Mouse (Mus musculus): ENCODE measurements around the gene Cep89.

The Cep89 gene

DNA sequence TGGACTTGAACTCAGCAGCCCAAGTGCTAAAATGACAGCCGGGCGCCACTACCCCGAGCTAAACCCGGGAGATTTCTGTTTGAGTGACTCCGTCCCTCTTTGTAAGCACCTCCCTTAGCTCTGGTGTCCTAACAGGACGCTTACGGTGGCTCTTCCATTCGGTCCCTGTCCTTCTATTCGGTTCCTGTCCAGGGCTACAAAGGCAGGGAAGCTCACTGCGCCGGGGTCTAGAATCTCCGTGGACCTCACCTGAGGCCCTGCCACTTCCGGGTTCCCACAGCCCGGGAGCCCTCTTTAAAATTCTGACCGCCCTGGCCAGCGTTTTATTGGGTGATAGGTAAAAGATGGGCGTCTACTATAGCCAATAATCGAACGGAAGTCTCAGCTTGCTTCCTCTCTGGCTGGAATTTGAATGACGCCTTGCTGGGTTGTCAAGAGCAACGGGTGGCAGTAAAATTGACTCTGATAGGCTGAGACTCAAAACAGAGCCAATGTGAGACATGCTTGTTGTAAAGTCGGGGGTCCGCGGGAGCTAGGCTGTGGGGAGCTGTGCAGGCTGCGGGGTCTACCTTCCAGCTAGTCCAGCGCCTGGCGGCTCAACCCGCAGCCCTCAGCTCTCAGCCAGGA lies at the start of gene Cep89, which contains the start of gene Faap24:
Gene Cep89, plus strand, starts transcription at position 494 of the 627 bp plus-strand sequence.
Gene Faap24, minus strand, starts transcription at position 295 of the 627 bp plus-strand sequence.
- DNase-seq = peak; percentile 85

DNA sequence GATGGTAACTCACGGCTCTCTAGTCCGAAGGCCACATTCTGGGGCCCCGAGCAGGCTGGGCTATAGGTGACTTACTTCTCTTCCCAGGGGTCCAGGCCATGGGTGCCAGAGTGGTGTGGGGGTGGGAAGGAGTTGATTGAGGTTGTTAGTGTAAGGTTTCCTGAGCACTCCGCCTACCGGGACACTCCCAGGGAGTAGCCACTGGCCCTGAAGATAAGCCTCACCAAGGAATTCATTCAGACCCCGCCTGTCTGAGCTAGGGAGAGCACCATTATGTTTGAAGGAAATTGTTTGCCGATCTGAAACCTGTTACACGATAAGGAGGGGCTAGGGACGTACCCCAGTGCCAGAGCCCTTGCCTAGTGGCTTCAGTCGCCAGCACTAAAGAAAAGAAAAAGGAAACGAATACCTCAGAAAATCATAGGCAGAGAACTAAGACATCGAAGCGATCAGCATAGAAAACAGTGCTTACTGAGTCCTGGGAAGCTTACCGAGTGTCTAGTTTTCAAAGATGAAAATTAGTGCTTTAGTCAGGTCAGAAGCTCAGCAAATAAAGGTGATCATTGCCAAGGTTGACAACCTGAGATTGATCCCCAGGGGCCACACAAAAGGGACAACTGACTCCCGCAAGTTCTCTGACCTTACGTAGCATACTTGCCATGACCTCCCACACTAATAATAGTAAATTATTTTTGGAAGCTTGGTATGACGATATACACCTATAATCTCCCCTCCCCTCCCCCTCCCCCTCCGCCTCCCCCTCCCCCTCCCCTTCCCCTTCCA lies 48.7 kb upstream of the Cep89 start:
- DNase-seq = no peak

DNA sequence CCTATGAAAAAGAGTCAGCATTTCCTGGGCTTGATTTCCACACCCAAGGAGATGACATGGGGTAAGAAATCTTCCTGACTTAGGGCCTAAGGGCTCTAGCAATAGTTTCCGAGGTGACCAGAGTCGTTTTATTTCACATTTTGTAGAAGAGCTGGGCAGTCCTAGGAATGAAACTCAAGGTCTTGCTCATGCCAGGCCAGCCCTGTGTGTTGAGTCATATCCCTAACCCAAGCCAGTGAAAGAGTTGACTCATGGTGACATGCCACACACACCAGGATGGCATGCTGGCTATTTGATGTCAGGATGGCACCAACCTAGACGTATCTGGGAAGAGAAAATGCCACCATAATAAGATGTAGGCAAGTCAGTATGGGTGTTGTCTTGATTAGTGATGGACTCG lies 47.8 kb upstream of the Cep89 start:
- no peak for DNase-seq

DNA sequence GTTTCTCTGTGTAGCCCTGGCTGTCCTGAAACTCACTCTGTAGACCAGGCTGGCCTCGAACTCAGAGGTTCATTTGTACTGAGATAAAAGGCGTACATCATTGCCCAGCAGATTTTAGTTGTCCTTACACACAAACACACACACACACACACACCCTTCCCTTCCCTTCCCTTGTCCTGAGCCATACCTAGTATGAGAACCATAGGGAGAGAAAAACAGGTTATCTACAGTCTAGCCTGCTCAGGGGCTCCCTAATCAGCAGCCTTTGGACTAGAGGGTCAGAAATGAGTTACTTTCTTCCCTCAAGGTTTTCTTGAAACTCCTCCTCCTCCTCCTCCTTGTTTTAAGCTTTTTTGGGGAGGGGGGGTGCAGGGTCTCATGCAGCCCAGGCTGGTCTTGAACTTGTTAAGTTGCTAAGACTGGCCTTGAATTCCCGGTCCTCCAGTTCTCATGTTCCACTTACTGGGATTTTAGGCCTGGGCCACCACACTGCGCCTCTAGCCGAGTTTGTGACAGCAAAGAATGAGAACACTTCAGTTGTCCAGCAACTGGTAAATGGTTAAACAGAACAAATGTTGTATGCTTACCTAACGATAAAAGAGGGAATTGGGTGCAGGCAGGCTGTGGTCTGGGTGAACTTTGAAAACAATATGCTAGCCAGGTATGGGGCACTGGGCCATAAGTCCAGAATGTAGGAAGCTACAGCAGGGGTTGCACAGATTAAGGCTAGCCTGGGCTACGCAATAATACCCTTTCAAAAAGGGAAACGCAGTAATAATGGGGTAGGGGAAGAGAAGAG lies 46.8 kb upstream of the Cep89 start:
- DNase-seq = no peak

DNA sequence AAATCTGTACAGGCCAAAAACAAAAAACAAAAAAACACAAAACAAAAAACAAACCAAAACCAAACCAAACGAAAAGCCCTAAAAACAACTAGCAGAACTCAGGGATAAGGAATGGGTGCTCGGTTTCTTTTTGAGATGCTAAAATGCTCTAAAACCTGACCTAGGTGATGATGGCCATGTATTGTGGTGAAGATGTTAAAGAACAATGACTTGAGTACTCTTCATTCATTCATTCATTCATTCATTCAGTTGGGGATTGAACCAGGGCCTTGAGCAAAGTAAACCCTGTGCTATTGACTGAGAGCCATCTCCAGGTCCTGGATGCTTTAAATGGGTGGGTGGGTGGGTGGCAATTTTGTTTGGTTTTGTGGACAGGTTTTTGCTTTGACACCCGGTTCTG lies 45.7 kb upstream of the Cep89 start:
- no peak for DNase-seq

DNA sequence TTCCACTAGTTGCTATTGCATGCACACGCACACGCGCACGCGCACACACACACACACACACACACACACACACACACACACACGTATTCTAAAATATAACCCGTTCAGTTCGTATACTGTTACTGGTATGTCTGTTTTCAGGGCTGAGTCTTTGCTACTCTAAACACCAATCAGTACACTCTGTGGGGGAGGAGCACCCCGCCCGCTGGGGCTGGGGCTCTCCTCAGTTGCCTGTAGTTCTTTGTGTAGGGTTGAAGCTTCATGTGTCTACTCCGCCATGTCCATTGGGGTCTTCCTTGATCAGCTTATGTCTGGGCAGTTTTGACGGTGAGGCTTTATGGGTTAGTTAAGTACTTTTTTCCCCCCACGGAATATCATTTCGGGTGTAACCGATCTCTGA lies 43.5 kb upstream of the Cep89 start:
- DNase-seq = no peak

DNA sequence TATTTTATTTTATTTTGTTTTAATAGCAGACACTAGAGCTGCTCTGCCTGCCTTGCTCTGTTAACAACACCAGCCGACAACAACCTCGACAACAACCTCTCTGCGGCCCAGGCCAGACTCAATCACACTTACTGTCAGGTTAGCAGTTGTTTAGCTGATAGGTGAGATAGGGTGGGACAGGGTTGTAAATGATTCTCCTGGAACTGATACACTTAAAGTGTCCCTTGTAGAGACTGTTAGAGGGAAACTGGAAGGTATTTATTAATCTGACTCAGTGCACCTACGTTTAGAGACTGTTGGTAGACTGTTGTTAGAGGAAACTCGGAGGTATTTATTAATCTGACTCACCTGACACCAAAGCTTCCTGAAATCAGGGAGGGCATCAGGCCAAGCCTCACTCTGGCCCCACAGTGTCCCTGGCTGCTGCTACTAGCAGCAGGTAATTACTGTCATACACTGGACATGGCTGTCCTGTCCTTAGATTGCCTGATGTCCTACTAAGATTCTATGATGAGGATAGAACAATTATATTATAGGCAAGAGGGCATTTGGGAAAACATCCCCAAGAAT lies 41.4 kb upstream of the Cep89 start:
- DNase-seq = no peak

DNA sequence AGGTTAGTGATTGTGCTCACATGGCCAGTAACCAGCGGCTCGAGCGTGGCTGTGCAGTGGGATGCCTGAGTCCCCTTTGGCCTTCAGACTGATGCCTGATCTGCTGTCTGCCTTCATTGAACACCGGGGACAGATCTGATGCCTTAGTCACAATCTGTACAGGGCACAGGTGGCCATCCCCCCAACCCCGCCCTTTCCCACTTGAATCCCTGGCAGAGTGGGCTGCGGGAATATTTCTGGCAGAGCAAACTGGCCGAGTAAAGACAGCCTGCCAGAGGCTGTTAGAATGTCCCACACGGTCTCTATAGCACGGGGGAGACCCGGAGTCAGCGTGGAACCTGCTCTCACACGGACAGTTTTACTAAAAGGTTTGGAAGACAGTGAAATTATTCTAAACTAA lies 39.2 kb upstream of the Cep89 start:
- DNase-seq = no peak

DNA sequence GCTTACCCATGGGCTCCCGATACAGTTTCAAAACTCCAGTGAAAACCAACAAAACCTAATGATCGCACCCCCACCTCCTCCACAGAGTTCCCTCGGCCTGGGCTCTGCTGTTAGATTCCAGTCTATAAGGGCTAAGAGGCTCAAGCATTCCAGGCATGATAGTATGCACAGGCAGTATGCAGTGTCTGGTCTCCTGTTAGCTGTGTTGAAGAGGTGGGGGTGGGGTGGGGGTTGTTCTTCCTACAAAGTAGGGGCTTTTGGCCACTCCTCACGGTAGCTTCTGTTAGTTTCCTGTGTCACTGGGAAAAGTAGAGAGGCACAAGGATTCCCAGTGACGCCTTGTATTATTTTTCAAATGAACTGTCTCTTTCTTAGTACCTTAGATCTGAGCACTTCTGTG lies 34.6 kb upstream of the Cep89 start:
- no peak for DNase-seq

DNA sequence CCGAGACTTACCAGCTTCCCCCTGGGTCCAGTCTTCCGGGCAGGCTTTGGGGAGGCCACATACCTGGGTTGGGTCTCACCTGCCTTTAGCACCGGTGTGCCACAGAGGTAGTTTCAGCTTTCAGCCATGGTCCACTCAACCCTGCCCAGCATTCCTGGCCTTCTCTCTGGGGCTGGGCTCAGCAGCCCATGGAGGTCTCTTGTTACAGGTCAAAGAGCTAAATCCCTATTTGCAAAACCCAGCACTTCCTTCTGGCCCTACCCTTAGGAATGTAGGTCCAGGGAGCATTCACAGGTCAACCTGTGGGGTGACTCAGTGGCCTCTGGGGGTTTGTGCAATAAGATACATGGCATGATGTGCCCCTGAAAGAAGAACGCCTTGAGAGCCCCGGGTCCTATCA lies 34.0 kb upstream of the Cep89 start:
- DNase-seq = no peak

DNA sequence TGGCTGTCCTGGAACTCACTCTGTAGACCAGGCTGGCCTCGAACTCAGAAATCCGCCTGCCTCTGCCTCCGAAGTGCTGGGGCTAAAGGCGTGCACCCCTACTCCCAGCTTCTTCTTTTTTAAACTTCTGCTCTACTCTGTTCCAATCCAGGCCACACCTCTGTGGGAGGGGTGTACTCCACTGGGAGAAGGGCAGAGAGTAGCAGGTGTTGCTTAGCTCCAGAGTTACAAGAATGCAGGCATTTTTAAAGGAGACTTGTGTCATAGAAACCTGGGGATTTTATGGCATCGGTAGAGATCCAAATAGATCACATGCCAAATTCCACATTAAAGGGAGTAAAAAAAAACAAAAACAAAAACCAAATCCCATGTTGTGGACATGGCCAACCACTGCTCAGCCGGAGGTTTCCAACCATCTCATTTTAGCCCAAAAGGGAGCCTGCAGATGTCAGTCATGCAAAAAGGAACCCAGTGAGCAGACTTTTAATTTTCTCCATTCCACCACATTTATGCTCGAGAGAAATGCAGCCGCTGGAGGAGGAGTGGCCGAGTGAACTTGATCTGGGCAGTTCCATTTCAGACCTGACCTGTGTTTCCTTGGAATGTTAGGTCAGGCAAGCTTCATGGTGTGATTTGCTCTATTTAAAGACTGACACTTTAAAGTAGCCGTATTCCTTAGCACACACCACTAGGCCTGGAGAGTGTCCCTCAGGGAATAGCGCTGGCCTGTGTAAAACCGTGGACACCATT lies 31.5 kb upstream of the Cep89 start:
- DNase-seq = no peak

DNA sequence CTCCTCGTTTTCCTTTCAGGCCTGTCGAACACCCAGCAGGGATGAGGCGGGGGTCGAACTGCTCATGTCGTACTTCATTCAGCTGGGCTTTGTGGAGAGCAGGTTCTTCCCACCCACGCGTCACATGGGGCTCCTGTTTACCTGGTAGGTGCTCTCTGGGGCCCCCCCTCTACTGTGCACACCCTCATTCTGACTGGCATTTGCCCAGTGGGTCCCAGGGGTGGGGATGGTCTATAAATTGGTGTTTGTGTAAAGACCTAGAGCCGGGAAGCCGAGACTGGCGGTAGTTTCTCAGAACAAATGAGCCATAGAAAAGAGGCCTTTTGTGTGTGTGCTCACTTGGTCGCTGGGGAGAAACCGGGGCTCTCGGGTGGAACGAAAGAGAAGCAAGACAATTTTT lies 25.7 kb upstream of the Cep89 start:
- no peak for DNase-seq

DNA sequence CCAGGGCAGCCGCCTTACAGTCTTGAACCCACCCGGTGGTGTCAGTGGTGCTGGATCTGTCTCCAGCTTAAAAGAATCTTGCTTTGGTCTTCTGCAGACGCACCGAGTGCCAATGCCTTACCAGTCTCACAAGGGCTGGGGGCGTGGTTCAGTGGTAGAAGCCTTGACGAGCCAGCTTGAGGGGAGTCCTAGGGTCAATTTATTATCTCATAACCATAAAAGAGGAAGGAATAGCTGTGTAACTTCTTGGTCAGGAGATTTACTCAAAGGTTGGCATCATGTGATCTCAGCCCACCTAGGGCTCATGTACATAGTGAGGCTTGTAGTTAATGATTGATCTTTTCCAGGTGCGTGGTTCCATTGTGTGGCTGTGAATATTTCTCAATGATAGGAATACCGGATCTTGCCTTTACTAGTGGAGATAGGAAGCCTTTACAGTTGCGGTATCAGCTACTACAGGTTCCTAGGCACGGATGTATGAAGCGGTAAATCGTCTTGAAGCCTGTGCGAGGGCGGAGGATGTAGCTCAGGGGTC lies 24.3 kb upstream of the Cep89 start:
- DNase-seq = no peak

DNA sequence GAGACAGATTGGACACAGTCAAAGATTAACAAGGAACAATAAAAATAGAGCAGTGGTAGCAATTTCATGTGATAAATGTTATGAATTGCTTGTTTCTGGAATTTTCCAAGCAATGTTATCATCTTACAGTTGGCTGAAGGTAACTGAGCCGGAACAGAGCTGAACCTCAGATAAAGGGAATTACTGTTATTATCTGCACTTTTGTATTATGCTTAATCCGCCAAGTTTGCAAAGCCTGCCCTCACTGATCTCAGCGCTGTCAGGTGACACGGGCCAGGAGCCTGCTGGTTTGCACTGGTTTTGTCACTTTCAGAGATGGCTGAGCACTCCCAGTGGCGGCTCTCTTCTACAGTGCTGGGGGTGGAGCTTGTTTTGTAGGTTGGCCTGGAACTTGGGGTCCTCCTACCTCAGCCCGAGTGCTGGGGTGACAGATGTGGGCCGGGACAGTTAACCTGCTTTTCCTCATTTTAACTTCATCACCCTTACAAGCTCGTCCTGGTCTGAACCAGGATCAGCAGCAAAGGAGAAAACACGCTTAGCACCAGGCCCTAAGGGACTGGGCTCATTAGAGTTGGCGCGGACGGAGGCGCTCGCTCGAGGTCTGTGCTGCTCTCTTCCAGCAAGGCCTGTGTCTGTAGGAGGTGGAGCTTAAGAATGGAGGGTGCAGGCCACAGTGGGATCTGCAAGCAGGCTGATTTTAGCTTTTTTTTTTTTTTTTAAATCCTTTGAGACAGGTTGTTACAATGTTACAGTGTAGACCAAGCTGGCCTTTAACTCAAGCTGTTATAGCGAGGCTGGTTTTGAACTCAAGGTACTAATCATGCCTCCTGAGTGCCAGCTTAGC lies 23.5 kb upstream of the Cep89 start:
- no peak for DNase-seq

DNA sequence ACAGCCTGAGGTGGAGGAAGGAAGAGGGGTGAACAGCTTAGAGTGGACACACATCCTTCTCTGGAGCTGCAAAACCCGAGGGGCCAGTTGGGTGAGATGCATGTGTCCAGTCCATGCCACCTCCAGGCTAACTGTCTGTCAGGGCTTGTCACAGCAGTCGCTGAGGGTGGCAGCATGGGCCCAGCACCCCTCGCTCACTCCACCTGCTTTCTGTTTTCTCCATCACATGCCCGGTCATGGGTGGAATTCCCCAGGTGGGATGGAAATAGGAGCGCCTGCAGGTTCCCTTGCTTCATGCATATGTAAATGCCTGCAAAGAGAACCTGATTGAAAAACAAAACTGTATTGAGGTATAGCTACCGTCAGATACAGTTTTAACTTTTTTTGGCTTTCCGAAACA lies 22.6 kb upstream of the Cep89 start:
- no peak for DNase-seq

DNA sequence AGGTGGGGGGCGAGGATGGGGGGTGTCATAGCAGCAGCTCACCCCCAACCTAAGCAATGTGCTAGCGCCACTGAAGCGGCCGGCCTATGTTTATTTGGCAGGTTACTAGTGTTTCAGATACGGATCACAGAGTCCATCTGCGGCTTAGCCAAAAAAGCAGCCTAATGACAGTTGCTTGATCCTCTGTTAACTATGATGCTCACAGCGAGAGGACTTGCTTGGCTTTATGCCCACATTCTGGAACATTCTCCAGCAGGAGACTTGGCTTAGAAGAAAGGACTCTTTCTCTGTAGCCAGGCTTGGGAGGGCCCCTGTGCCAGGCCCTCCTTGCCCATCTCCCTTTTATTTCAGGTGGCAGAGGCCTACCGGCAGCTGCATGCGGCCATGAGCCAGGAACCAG lies 20.2 kb upstream of the Cep89 start:
- DNase-seq = no peak

DNA sequence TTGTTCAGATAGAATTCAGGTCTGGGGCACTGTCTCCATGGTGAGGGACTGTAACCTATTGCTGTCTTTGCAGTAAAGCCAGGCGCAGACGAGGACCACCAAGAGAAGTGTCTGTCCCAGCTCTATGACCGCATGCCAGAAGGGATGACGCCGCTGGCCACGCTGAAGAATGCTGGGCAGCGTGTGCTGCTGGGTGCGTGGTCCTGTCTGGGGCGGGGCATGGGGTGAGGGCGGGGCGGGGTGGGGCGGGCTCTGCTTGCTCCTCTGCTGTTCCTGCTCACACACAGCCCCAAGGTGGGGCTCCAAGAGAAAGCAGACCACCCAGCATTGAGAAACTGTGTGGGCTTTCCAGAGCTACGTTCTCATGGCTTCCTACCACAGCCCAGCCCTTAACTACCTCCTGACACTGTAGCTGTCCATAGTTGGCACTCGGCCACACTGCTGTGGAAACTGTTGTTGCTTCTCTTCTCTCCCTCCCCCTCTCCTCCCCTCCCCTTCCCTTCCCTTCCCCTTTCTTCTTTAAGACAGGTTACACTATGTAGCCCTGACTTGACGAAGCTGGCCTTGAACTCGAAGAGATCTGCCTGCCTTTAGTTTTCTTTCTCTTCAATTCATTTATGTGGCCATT lies 17.2 kb upstream of the Cep89 start:
- no peak for DNase-seq

DNA sequence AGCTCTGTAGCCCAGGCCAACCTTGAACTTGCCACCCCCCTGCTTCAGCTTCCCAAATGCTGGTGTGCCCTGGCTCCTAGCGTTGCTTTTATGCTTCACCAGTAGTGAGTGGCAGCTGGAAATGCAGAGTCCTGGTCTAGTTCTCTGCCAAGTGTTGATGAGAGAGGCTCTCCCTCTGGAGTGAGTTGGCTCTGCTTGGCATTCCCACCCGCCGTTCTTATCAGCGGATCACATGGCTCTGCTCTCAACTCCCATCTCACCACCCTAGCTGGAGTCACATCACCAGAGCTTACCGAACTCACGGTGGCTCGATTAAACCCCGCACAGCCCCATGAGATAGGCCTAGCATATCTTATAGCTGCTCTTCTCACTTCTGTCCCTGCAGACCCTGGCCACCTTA lies 16.5 kb upstream of the Cep89 start:
- DNase-seq = no peak

DNA sequence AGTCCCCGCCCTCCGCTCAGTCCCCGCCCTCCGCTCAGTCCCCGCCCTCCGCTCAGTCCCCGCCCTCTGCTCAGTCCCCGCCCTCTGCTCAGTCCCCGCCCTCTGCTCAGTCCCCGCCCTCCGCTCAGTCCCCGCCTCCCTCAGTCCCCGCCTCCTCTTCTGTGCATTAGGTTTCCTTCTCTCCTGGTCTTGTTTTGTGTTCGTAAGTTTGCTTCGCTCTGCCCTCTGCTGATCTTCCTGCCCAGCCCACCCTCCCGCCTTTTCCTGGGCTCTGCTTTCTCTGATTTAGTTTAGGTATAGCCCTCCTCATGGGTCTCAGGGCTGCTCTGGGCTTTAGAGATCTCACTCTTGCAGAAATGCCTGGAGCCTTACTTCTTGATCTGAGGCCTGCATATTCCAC lies 15.0 kb upstream of the Cep89 start:
- DNase-seq = no peak

DNA sequence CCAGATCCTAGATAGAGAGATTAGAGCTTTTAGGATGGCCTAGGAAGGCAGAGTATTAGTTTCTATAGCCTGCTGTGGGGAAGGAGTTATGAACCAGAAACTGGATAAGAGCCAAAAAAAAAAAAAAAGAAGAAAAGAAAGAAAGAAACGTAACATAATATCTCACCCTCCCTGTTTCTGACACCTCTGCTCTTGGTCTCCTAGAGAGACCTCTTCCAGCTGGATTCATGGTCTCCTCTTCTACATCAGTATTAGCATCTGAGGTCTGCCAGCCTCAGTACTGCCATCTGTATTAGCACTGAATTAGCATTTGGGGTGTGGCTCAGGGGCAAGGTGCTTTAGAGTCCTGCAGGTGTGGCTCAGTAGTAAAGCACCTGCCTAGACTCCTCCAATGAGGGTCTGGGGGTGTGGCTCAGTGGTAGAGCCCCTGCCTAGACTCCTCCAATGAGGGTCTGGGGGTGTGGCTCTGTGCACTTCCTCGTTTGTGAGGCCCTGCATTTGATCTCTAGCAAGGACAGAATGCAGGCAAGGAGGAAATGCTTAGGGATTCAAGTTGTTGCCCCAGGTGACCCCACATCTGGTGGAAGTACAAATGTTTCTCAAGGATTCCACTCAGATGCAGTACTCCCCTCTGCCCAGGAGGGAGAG lies 14.0 kb upstream of the Cep89 start:
- DNase-seq = no peak
